13 mouse cellular contexts compared by ENCODE assay signal in the genomic region with DNA sequence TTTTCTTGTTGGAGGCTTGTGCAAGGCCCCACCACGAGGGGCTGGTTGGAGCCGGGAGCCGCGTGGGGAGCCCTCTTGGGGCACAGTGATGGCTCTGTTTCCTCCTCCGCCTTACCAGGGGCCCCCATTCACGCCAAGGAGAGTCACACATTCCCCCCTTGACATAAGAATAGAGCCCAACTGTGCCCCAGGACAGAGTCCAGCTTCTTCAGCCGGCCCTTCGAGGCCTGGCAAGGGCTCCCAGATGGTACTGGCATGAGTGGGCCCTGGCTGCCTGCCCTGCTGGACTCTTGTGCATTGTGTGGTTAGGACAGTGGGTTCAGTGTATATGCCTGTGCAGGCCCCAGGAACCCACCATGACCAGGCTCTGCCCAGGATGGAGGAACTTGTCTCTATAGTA.
A peak's percentile ranks its signal among the peaks of the same experiment; 100 is the strongest.
DNase-seq lines count a peak whose midpoint lies in the region; ATAC-seq and TF ChIP-seq lines count a peak whose summit lies in the region.
"Had no signal": no experiment of that assay in that cellular context is flagged by ENCODE, and none has a peak within 500 bp of the region (broad histone marks: within the 10 kb centered on the region; RNA-seq: fewer than 3 reads in every experiment).

No protein-coding gene starts in this region.

- H3K27me3 ChIP-seq in forebrain, postnatal 0 days (ENCODE audit: insufficient read depth, low read length) = no peaks in the 10 kb centered on the region
- no peaks in the 10 kb centered on the region for H3K27me3 ChIP-seq in forebrain, embryonic 14.5 days (replicated peaks; ENCODE audit: control insufficient read depth, insufficient read depth, low read length)
- H3K27me3 ChIP-seq in liver, postnatal 0 days (ENCODE audit: insufficient read depth, low read length) = no peaks in the 10 kb centered on the region
- H3K27me3 ChIP-seq: embryonic facial prominence, embryonic 13.5 days; limb, embryonic 12.5 days; neural tube, embryonic 15.5 days; Patski had no signal

- H3K4me3 ChIP-seq in forebrain, postnatal 0 days (ENCODE audit: low read depth, low read length) = no peak overlapping the region
- no peak overlapping the region for H3K4me3 ChIP-seq in forebrain, embryonic 14.5 days (ENCODE audit: low read depth, low read length)
- no peak overlapping the region for H3K4me3 ChIP-seq in liver, postnatal 0 days (ENCODE audit: low read depth, low read length)
- H3K4me3 ChIP-seq: embryonic facial prominence, embryonic 13.5 days; limb, embryonic 12.5 days; neural tube, embryonic 15.5 days had no signal

- TF ChIP-seq EP300 in liver, postnatal 0 days (IDR thresholded peaks at IDR 0.05; ENCODE audit: low read depth) = no peak

- WGBS in forebrain, postnatal 0 days = 82% methylated on average over 8 of the region's 8 CpGs
- WGBS in forebrain, embryonic 14.5 days = 87% methylated on average over 8 of the region's 8 CpGs
- WGBS in liver, postnatal 0 days (ENCODE audit: insufficient replicate concordance) = 74% methylated on average over 8 of the region's 8 CpGs

- no peaks in the 10 kb centered on the region for H3K36me3 ChIP-seq in forebrain, postnatal 0 days (ENCODE audit: insufficient read depth)
- H3K36me3 ChIP-seq in forebrain, embryonic 14.5 days (ENCODE audit: control insufficient read depth, insufficient read depth, low read length) = no peaks in the 10 kb centered on the region
- H3K36me3 ChIP-seq in liver, postnatal 0 days (replicated peaks; ENCODE audit: insufficient read depth, low read length) = no peaks in the 10 kb centered on the region
- H3K36me3 ChIP-seq: embryonic facial prominence, embryonic 13.5 days; limb, embryonic 12.5 days; neural tube, embryonic 15.5 days had no signal

- no peak overlapping the region for H3K27ac ChIP-seq in forebrain, postnatal 0 days (ENCODE audit: low read depth, low read length)
- no peak overlapping the region for H3K27ac ChIP-seq in forebrain, embryonic 14.5 days (ENCODE audit: low read depth, low read length)
- no peak overlapping the region for H3K27ac ChIP-seq in liver, postnatal 0 days (ENCODE audit: low read depth)
- H3K27ac ChIP-seq: embryonic facial prominence, embryonic 13.5 days; limb, embryonic 12.5 days; macrophage; neural tube, embryonic 15.5 days had no signal

- no peak for TF ChIP-seq CTCF in forebrain, postnatal 0 days (IDR thresholded peaks at IDR 0.05; ENCODE audit: low read depth)
- no peak for TF ChIP-seq CTCF in liver, postnatal 0 days (IDR thresholded peaks at IDR 0.05; ENCODE audit: low read depth)

- 0 out of 2 replicates have a peak, but pooled peaks cover 4% of the 10 kb centered on the region for H3K9me3 ChIP-seq in forebrain, postnatal 0 days (ENCODE audit: low read length)
- H3K9me3 ChIP-seq in forebrain, embryonic 14.5 days (replicated peaks; ENCODE audit: control insufficient read depth, low read length) = no peaks in the 10 kb centered on the region
- H3K9me3 ChIP-seq in liver, postnatal 0 days (ENCODE audit: low read length) = no peaks in the 10 kb centered on the region
- H3K9me3 ChIP-seq: embryonic facial prominence, embryonic 13.5 days; neural tube, embryonic 15.5 days had no signal

- ATAC-seq in forebrain, postnatal 0 days = peak; percentile 88
- no peak for ATAC-seq in forebrain, embryonic 14.5 days
- ATAC-seq in liver, postnatal 0 days = no peak
- ATAC-seq: Patski had no signal

- H3K4me2 ChIP-seq in forebrain, postnatal 0 days (ENCODE audit: low read depth) = no peak overlapping the region
- no peak overlapping the region for H3K4me2 ChIP-seq in forebrain, embryonic 14.5 days (ENCODE audit: low read length)
- H3K4me2 ChIP-seq in liver, postnatal 0 days (ENCODE audit: low read depth, low read length) = no peak overlapping the region
- H3K4me2 ChIP-seq: embryonic facial prominence, embryonic 13.5 days; limb, embryonic 12.5 days; neural tube, embryonic 15.5 days had no signal

- peak; percentile 29 for DNase-seq in forebrain, postnatal 0 days
- DNase-seq in forebrain, embryonic 14.5 days (ENCODE audit: low spot score) = no peak
- DNase-seq in NIH3T3 (ENCODE audit: low read depth) = peak; percentile 55
- peak; percentile 46 to 60 for DNase-seq in frontal cortex, postnatal 14 days (ENCODE audit: low spot score in 2 of 2)
- peak; percentile 62 to 72 for DNase-seq in left cerebral cortex, postnatal 14 days (ENCODE audit: low spot score in 2 of 2)
- DNase-seq in ovary, adult 18-20 months (ENCODE audit: low spot score) = no peak
- no peak for DNase-seq in liver, postnatal 0 days
- no peak for DNase-seq in thymus, postnatal 25 days

- no peaks in the 10 kb centered on the region for H3K4me1 ChIP-seq in forebrain, postnatal 0 days (ENCODE audit: insufficient read depth)
- no peaks in the 10 kb centered on the region for H3K4me1 ChIP-seq in forebrain, embryonic 14.5 days (ENCODE audit: control insufficient read depth, insufficient read depth, low read length)
- H3K4me1 ChIP-seq in liver, postnatal 0 days (ENCODE audit: insufficient read depth) = peaks cover 8% of the 10 kb centered on the region

- H3K9ac ChIP-seq in forebrain, postnatal 0 days = no peak overlapping the region
- no peak overlapping the region for H3K9ac ChIP-seq in forebrain, embryonic 14.5 days (ENCODE audit: low read length)
- H3K9ac ChIP-seq in liver, postnatal 0 days (replicated peaks) = no peak overlapping the region
- H3K9ac ChIP-seq: embryonic facial prominence, embryonic 13.5 days; limb, embryonic 12.5 days; neural tube, embryonic 15.5 days had no signal

- intact Hi-C loops in left cerebral cortex, postnatal 14 days (cut with DNase I) = loop anchor here (10.0 kb wide), 1 partner anchor 136 kb away; no protein-coding TSS in a partner anchor

Comparison
In these comparisons a context has a peak if more than half of its experiments do, and no peak if none do; other contexts are left out.
1. DNase-seq: peak in forebrain, postnatal 0 days (single experiment), NIH3T3 (single experiment), frontal cortex, postnatal 14 days (2 of 2) and left cerebral cortex, postnatal 14 days (2 of 2); none in forebrain, embryonic 14.5 days (single experiment), ovary, adult 18-20 months (single experiment), liver, postnatal 0 days (single experiment) and thymus, postnatal 25 days (single experiment).